Mouse (Mus musculus) cortical plate, adult 2 months (tissue): ENCODE measurements around the gene Eml6. TPM values are rescaled to one million over a fixed set of nuclear protein-coding genes. Genes with fewer than 3 reads are reported as not detected.
A peak's percentile ranks its signal among the peaks of the same experiment; 100 is the strongest.

Experiments
- H3K27ac ChIP-seq: fragments of 200-500 bp; 2 replicates; pipeline ENCODE4 v1.5.1; 2012; ENCODE audit warnings: low read length, control low read depth, inconsistent platforms; ENCODE audit not compliant: insufficient read depth
- H3K4me1 ChIP-seq: fragments of 200-500 bp; 2 replicates; pipeline ENCODE4 v1.6.1; 2011; ENCODE audit warnings: low read length; ENCODE audit not compliant: control insufficient read depth, insufficient read depth
- H3K4me3 ChIP-seq: fragments of 200-500 bp; 2 replicates; pipeline ENCODE4 v1.5.1; 2011; ENCODE audit warnings: mild to moderate bottlenecking, low read length, control low read depth; ENCODE audit not compliant: insufficient read depth
- CTCF ChIP-seq: fragments of 200-500 bp; IDR thresholded peaks from 2 replicates; pipeline ENCODE4 v1.5.1; 2011; ENCODE audit warnings: mild to moderate bottlenecking, control low read depth, low read length; ENCODE audit not compliant: insufficient read depth; ENCODE audit errors: extremely low read depth
- POLR2A ChIP-seq: fragments of 200-500 bp; IDR thresholded peaks from 2 replicates; pipeline ENCODE4 v1.6.1; 2011; ENCODE audit warnings: mild to moderate bottlenecking, low read length, control low read depth; ENCODE audit not compliant: insufficient read depth; ENCODE audit errors: extremely low read depth
- polyA plus RNA-seq: library from polyadenylated mRNA; depleted of rRNA; stranded (reverse); fragments of >200 nt; gene quantifications from 2 replicates; pipeline ENCODE4 v1.2.3, GENCODE M21; 2012

The Eml6 gene
- polyA plus RNA-seq, 1 experiment: 26.0 TPM

GRCm38 (mm10) chr11:29745513-29745912 is 280.3 kb downstream of the Eml6 start:
- Histone ChIP-seq H3K4me1 (peaks cover 6% of the 10 kb centered on the region), H3K4me3 (no peak overlapping the region), H3K27ac (0 out of 2 replicates have a peak overlapping the region, but pooled peaks have one; percentile 40)
- no peak for TF ChIP-seq CTCF
- TF ChIP-seq POLR2A: no peak

GRCm38 (mm10) chr11:29744760-29745430 is 280.9 kb downstream of the Eml6 start:
- H3K4me3 ChIP-seq: no peak overlapping the region

GRCm38 (mm10) chr11:29739752-29740151 is 286.1 kb downstream of the Eml6 start:
- Histone ChIP-seq H3K27ac (peak overlapping the region; percentile 77; the same call in 1 of the 2 replicates), H3K4me3 (no peak overlapping the region), H3K4me1 (peaks cover 4% of the 10 kb centered on the region)
- TF ChIP-seq POLR2A (no peak), CTCF (no peak)

More at GRCm38 (mm10) chr11:29744760-29745430, 280.9 kb downstream of the Eml6 start:
- TF ChIP-seq CTCF (no peak), POLR2A (no peak)
- H3K27ac ChIP-seq: 0 out of 2 replicates have a peak overlapping the region, but pooled peaks have one; percentile 53
- peaks cover 6% of the 10 kb centered on the region for H3K4me1 ChIP-seq

- Histone ChIP-seq H3K27ac (no peak overlapping the region), H3K4me1 (peaks cover 2% of the 10 kb centered on the region; the same call in 1 of the 2 replicates), H3K4me3 (no peak overlapping the region)
- no peak for TF ChIP-seq POLR2A
- TF ChIP-seq CTCF: no peak
These were observed 297.9 kb downstream of the Eml6 start for GRCm38 (mm10) chr11:29727901-29728300.

- H3K27ac ChIP-seq: no peak overlapping the region
- peaks cover 4% of the 10 kb centered on the region; the same call in 1 of the 2 replicates for H3K4me1 ChIP-seq
- H3K4me3 ChIP-seq: no peak overlapping the region
- TF ChIP-seq POLR2A (no peak), CTCF (no peak)
These were observed 300.2 kb downstream of the Eml6 start for GRCm38 (mm10) chr11:29725610-29726009.

- H3K27ac ChIP-seq: no peak overlapping the region
- H3K4me3 ChIP-seq: no peak overlapping the region
- TF ChIP-seq POLR2A (no peak), CTCF (no peak)
- peaks cover 4% of the 10 kb centered on the region; the same call in 1 of the 2 replicates for H3K4me1 ChIP-seq
These were observed 300.7 kb downstream of the Eml6 start for GRCm38 (mm10) chr11:29725167-29725566.

GRCm38 (mm10) chr11:29724213-29724612 is 301.6 kb downstream of the Eml6 start:
- Histone ChIP-seq H3K27ac (no peak overlapping the region), H3K4me3 (no peak overlapping the region), H3K4me1 (peaks cover 4% of the 10 kb centered on the region; the same call in 1 of the 2 replicates)
- TF ChIP-seq CTCF (no peak), POLR2A (no peak)

GRCm38 (mm10) chr11:29719597-29719996 is 306.2 kb downstream of the Eml6 start:
- no peak overlapping the region for H3K27ac ChIP-seq
- H3K4me1 ChIP-seq: peaks cover 3% of the 10 kb centered on the region; the same call in 1 of the 2 replicates
- peak overlapping the region; percentile 45; the same call in 1 of the 2 replicates for H3K4me3 ChIP-seq
- TF ChIP-seq POLR2A (no peak), CTCF (no peak)

GRCm38 (mm10) chr11:29718541-29718940 is 307.3 kb downstream of the Eml6 start:
- Histone ChIP-seq H3K4me1 (peaks cover 3% of the 10 kb centered on the region; the same call in 1 of the 2 replicates), H3K4me3 (peak overlapping the region; percentile 45), H3K27ac (0 out of 2 replicates have a peak overlapping the region, but pooled peaks have one; percentile 74)
- TF ChIP-seq CTCF (no peak), POLR2A (peak; percentile 85)

GRCm38 (mm10) chr11:29715499-29715898 is 310.3 kb downstream of the Eml6 start:
- TF ChIP-seq CTCF (no peak), POLR2A (no peak)
- no peak overlapping the region for H3K27ac ChIP-seq
- H3K4me1 ChIP-seq: no peaks in the 10 kb centered on the region
- H3K4me3 ChIP-seq: no peak overlapping the region
